Mouse (Mus musculus): ENCODE measurements around the gene Flrt2. TPM values are rescaled to one million over a fixed set of nuclear protein-coding genes. Genes with fewer than 3 reads are reported as not detected.
"Not testable (repeated sequence)": the region's sequence is repeated elsewhere in the genome, so short reads cannot be mapped to it uniquely, and the experiment has no call there.

Flrt2 gene
- 1 to 10 TPM; 4.8 to 6.9 TPM for total RNA-seq (2021)
- 2.2 and 4.2 TPM in 2 replicates for polyA plus RNA-seq (2012; rRNA removed)
- long read RNA-seq = 0 reads

GRCm38 (mm10) chr12:95691961-95692767, at the start of gene Flrt2:
Flrt2 (plus strand) TSS chr12:95692226.
- Histone ChIP-seq H3K79me2 (replicated peaks; ENCODE audit: control insufficient read depth, insufficient read depth, low read length) (no peaks in the 10 kb centered on the region), H3K36me3 (ENCODE audit: control insufficient read depth, insufficient read depth, low read length) (no peaks in the 10 kb centered on the region), H3K4me3 (peak within 1 kb of the TSS; percentile 69), H3K4me1 (ENCODE audit: control insufficient read depth, insufficient read depth, low read length) (peaks cover 3% of the 10 kb centered on the region; the same call in 1 of the 2 replicates), H3K27ac (peak within 1 kb of the TSS; percentile 12; the same call in 1 of the 2 replicates), H3K9ac (ENCODE audit: low read depth, low read length) (peak within 1 kb of the TSS; percentile 35; the same call in 1 of the 2 replicates), H3K27me3 (ENCODE audit: control insufficient read depth, insufficient read depth, low read length) (no peaks in the 10 kb centered on the region)
- intact Hi-C loops (cut with DNase I) = loop anchor here (10.0 kb wide), 2 partner anchors 1107 to 1267 kb away; no protein-coding TSS in a partner anchor
- no peak for TF ChIP-seq POLR2A (IDR thresholded peaks at IDR 0.05; ENCODE audit: insufficient read depth, low read depth, low read length)
- TF ChIP-seq EP300 (IDR thresholded peaks at IDR 0.05; ENCODE audit: insufficient read depth, low read depth, low read length) = no peak
- TF ChIP-seq CTCF (IDR thresholded peaks at IDR 0.05) = no peak
- under 1% methylated on average over 32 of the region's 32 CpGs for WGBS
- DNase-seq = peak; percentile 49 to 51

GRCm38 (mm10) chr12:95642226-95642625, 49.8 kb upstream of the Flrt2 start:
- DNase-seq = no peak
- H3K27ac ChIP-seq = no peak overlapping the region
- no peak overlapping the region for H3K4me3 ChIP-seq
- TF ChIP-seq EP300 (IDR thresholded peaks at IDR 0.05; ENCODE audit: insufficient read depth, low read depth, low read length) (no peak), POLR2A (IDR thresholded peaks at IDR 0.05; ENCODE audit: insufficient read depth, low read depth, low read length) (no peak), CTCF (IDR thresholded peaks at IDR 0.05) (no peak)
- intact Hi-C loops (cut with DNase I) = no loop called here
- WGBS = 57% methylated on average over 3 of the region's 3 CpGs
- H3K9ac ChIP-seq (ENCODE audit: low read depth, low read length) = no peak overlapping the region
- H3K36me3 ChIP-seq (ENCODE audit: control insufficient read depth, insufficient read depth, low read length) = no peaks in the 10 kb centered on the region
- no peaks in the 10 kb centered on the region for H3K79me2 ChIP-seq (replicated peaks; ENCODE audit: control insufficient read depth, insufficient read depth, low read length)
- no peaks in the 10 kb centered on the region for H3K27me3 ChIP-seq (ENCODE audit: control insufficient read depth, insufficient read depth, low read length)
- no peaks in the 10 kb centered on the region for H3K4me1 ChIP-seq (ENCODE audit: control insufficient read depth, insufficient read depth, low read length)

DNA sequence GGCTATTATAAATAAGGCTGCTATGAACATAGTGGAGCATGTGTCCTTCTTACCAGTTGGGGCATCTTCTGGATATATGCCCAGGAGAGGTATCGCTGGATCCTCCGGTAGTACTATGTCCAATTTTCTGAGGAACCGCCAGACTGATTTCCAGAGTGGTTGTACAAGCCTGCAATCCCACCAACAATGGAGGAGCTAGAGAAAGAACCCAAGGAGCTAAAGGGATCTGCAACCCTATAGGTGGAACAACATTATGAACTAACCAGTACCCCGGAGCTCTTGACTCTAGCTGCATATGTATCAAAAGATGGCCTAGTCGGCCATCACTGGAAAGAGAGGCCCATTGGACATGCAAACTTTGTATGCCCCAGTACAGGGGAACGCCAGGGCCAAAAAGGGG, 44.8 kb upstream of the Flrt2 start:
- H3K36me3 ChIP-seq (ENCODE audit: control insufficient read depth, insufficient read depth, low read length); H3K27ac ChIP-seq; H3K4me3 ChIP-seq; H3K4me1 ChIP-seq (ENCODE audit: control insufficient read depth, insufficient read depth, low read length); H3K9ac ChIP-seq (ENCODE audit: low read depth, low read length); intact Hi-C loops (cut with DNase I); DNase-seq; H3K79me2 ChIP-seq (replicated peaks; ENCODE audit: control insufficient read depth, insufficient read depth, low read length); H3K27me3 ChIP-seq (ENCODE audit: control insufficient read depth, insufficient read depth, low read length): not testable (repeated sequence)
- WGBS = 94% methylated on average over 4 of the region's 6 CpGs

DNA sequence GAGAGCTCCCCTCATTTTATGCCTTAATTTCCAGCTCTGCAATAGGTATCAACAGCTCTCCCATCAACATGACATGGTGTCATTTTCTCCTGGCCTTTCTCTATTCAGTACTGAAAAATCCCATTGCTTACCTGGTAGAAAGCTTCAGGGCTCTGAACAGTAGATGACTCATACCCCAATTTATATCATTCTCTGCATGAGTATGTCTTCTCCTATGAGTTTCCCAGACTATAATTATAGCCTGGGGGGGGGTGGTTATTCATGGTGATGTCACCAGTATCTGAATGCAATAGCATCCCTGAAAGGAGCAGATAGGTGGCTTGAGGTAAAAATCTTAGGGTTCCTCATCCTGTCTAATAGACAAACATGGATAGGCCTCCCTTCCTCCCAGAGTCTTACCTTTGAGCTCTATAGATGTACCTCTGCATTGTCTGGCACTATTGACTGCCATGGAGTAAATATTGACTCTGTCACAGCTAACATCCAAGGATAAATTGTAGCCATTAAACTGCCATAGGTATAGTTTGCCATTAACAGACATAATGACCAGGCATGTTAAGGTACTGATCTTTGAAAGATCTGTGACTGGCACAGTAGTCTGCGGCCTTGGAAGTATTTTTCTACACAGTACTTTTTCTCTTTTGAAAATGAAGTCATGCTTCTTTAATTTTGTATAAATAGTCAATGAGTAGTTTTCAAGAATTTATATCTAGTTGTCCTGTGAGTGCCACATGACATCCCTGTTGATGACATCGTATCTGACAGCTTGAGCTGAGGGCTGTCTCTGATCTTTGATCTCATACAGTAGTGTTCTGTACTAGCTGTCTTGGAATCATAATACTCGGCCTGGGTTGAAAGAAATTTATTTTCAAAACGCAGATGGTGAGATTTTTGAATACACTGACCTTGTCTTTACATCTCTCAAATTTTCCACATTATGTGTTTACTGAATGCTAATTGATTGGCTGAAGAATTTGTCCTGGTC, 39.6 kb upstream of the Flrt2 start:
- DNase-seq = no peak
- no peaks in the 10 kb centered on the region for H3K79me2 ChIP-seq (replicated peaks; ENCODE audit: control insufficient read depth, insufficient read depth, low read length)
- no peak overlapping the region for H3K9ac ChIP-seq (ENCODE audit: low read depth, low read length)
- TF ChIP-seq EP300 (IDR thresholded peaks at IDR 0.05; ENCODE audit: insufficient read depth, low read depth, low read length) (no peak), CTCF (IDR thresholded peaks at IDR 0.05) (no peak), POLR2A (IDR thresholded peaks at IDR 0.05; ENCODE audit: insufficient read depth, low read depth, low read length) (no peak)
- intact Hi-C loops (cut with DNase I) = no loop called here
- H3K36me3 ChIP-seq (ENCODE audit: control insufficient read depth, insufficient read depth, low read length) = no peaks in the 10 kb centered on the region
- no peaks in the 10 kb centered on the region for H3K4me1 ChIP-seq (ENCODE audit: control insufficient read depth, insufficient read depth, low read length)
- H3K27ac ChIP-seq = no peak overlapping the region
- H3K4me3 ChIP-seq = no peak overlapping the region
- 74% methylated on average over 4 of the region's 4 CpGs for WGBS
- no peaks in the 10 kb centered on the region for H3K27me3 ChIP-seq (ENCODE audit: control insufficient read depth, insufficient read depth, low read length)

GRCm38 (mm10) chr12:95656594-95656993, 35.4 kb upstream of the Flrt2 start:
- WGBS = 89% methylated on average over 4 of the region's 4 CpGs
- Histone ChIP-seq H3K36me3 (ENCODE audit: control insufficient read depth, insufficient read depth, low read length) (no peaks in the 10 kb centered on the region), H3K4me3 (no peak overlapping the region), H3K4me1 (ENCODE audit: control insufficient read depth, insufficient read depth, low read length) (no peaks in the 10 kb centered on the region), H3K27me3 (ENCODE audit: control insufficient read depth, insufficient read depth, low read length) (no peaks in the 10 kb centered on the region), H3K9ac (ENCODE audit: low read depth, low read length) (no peak overlapping the region), H3K79me2 (replicated peaks; ENCODE audit: control insufficient read depth, insufficient read depth, low read length) (no peaks in the 10 kb centered on the region), H3K27ac (no peak overlapping the region)
- intact Hi-C loops (cut with DNase I) = no loop called here
- DNase-seq = no peak
- no peak for TF ChIP-seq CTCF (IDR thresholded peaks at IDR 0.05)
- no peak for TF ChIP-seq EP300 (IDR thresholded peaks at IDR 0.05; ENCODE audit: insufficient read depth, low read depth, low read length)
- no peak for TF ChIP-seq POLR2A (IDR thresholded peaks at IDR 0.05; ENCODE audit: insufficient read depth, low read depth, low read length)

Measured in heart, adult 2 months (tissue).